Mouse (Mus musculus) kidney, adult 2 months (tissue): ENCODE measurements around the gene Lbx1. TPM values are rescaled to one million over a fixed set of nuclear protein-coding genes. Genes with fewer than 3 reads are reported as not detected.

Source experiments
- DNase-seq: peaks from one replicate; pipeline ENCODE4 v3.0.0; 2021
- H3K27ac ChIP-seq: fragments of 200-500 bp; 2 replicates; pipeline ENCODE4 v1.5.1; 2012; ENCODE audit warnings: low read depth, low read length, control low read depth, inconsistent platforms; ENCODE audit not compliant: insufficient read depth
- H3K27me3 ChIP-seq: fragments of 200-500 bp; replicated peaks from 2 replicates; pipeline ENCODE4 v1.6.1; 2012; ENCODE audit warnings: mild to moderate bottlenecking, moderate library complexity, low read length, inconsistent platforms; ENCODE audit not compliant: control insufficient read depth, insufficient read depth
- H3K36me3 ChIP-seq: fragments of 200-500 bp; 2 replicates; pipeline ENCODE4 v1.6.1; 2012; ENCODE audit warnings: mild to moderate bottlenecking, moderate library complexity, low read length, inconsistent platforms; ENCODE audit not compliant: control insufficient read depth, insufficient read depth
- H3K4me1 ChIP-seq: fragments of 200-500 bp; 2 replicates; pipeline ENCODE4 v1.6.1; 2011; ENCODE audit warnings: low read length; ENCODE audit not compliant: control insufficient read depth, insufficient read depth
- H3K4me3 ChIP-seq: fragments of 200-500 bp; 2 replicates; pipeline ENCODE4 v1.5.1; 2011; ENCODE audit warnings: mild to moderate bottlenecking, low read depth, low read length, control low read depth; ENCODE audit not compliant: insufficient read depth
- CTCF ChIP-seq: fragments of 200-500 bp; conservative IDR thresholded peaks from 2 replicates; pipeline ENCODE4 v1.5.1; 2011; ENCODE audit warnings: low read depth, mild to moderate bottlenecking, control low read depth, low read length, moderate library complexity, mixed read lengths; ENCODE audit not compliant: insufficient read depth, insufficient read length
- POLR2A ChIP-seq: fragments of 200-500 bp; IDR thresholded peaks from one replicate; pipeline ENCODE4 v1.6.1; 2011; ENCODE audit warnings: low read depth, low read length, control low read depth
- WGBS: fragments of 180-500 bp; shearing (Covaris S2); methylation state at CpG from one replicate; pipeline ENCODE4 v1.1.7; 2018; 5-methylcytosine and 5-hydroxymethylcytosine counted together
- polyA plus RNA-seq: library from polyadenylated mRNA; depleted of rRNA; stranded (reverse); fragments of >200 nt; gene quantifications from 2 replicates; pipeline ENCODE4 v1.2.3, GENCODE M21; 2012

Gene Lbx1
- polyA plus RNA-seq, 1 experiment: 0.06 TPM

GRCm38 (mm10) chr19:45223413-45224285, 12.0 kb downstream of the Lbx1 start:
- TF ChIP-seq POLR2A (no peak), CTCF (no peak)
- peaks cover 4% of the 10 kb centered on the region for H3K27me3 ChIP-seq
- no peak overlapping the region for H3K27ac ChIP-seq
- 5% methylated on average over 49 of the region's 49 CpGs for WGBS
- H3K4me3 ChIP-seq: no peak overlapping the region
- DNase-seq: no peak
- no peaks in the 10 kb centered on the region for H3K36me3 ChIP-seq
- no peaks in the 10 kb centered on the region for H3K4me1 ChIP-seq

- no peak overlapping the region for H3K27ac ChIP-seq
- H3K36me3 ChIP-seq: no peaks in the 10 kb centered on the region
- H3K4me1 ChIP-seq: no peaks in the 10 kb centered on the region
- H3K4me3 ChIP-seq: no peak overlapping the region
- TF ChIP-seq CTCF (no peak), POLR2A (no peak)
- H3K27me3 ChIP-seq: peaks cover 4% of the 10 kb centered on the region
- DNase-seq: no peak
- WGBS: 23% methylated on average over 17 of the region's 17 CpGs
Observed at GRCm38 (mm10) chr19:45222141-45222782, 13.3 kb downstream of the Lbx1 start.

GRCm38 (mm10) chr19:45221458-45221783, 14.2 kb downstream of the Lbx1 start:
- TF ChIP-seq CTCF (no peak), POLR2A (no peak)
- Histone ChIP-seq H3K27me3 (peaks cover 4% of the 10 kb centered on the region), H3K27ac (no peak overlapping the region)

GRCm38 (mm10) chr19:45220593-45221457, 14.8 kb downstream of the Lbx1 start:
- Histone ChIP-seq H3K4me3 (no peak overlapping the region), H3K27ac (no peak overlapping the region), H3K36me3 (no peaks in the 10 kb centered on the region), H3K27me3 (peaks cover 4% of the 10 kb centered on the region), H3K4me1 (no peaks in the 10 kb centered on the region)
- TF ChIP-seq POLR2A (no peak), CTCF (peak; percentile 96)
- 1% methylated on average over 29 of the region's 29 CpGs for WGBS
- peak; percentile 76 for DNase-seq

More at GRCm38 (mm10) chr19:45221458-45221783, 14.2 kb downstream of the Lbx1 start:
- WGBS: 3% methylated on average over 9 of the region's 9 CpGs
- Histone ChIP-seq H3K36me3 (no peaks in the 10 kb centered on the region), H3K4me3 (no peak overlapping the region), H3K4me1 (no peaks in the 10 kb centered on the region)
- DNase-seq: no peak

- 6% methylated on average over 9 of the region's 9 CpGs for WGBS
- DNase-seq: peak; percentile 52
- peak; percentile 63 for TF ChIP-seq CTCF
- no peak for TF ChIP-seq POLR2A
- Histone ChIP-seq H3K27me3 (no peaks in the 10 kb centered on the region), H3K27ac (no peak overlapping the region), H3K4me1 (no peaks in the 10 kb centered on the region), H3K36me3 (no peaks in the 10 kb centered on the region), H3K4me3 (no peak overlapping the region)
Observed at GRCm38 (mm10) chr19:45216240-45216639, 19.4 kb downstream of the Lbx1 start.

GRCm38 (mm10) chr19:45215431-45215830, 20.2 kb downstream of the Lbx1 start:
- H3K4me1 ChIP-seq: no peaks in the 10 kb centered on the region
- no peak for DNase-seq
- TF ChIP-seq CTCF (no peak), POLR2A (no peak)
- H3K4me3 ChIP-seq: no peak overlapping the region
- H3K27me3 ChIP-seq: no peaks in the 10 kb centered on the region
- WGBS: 63% methylated on average over 4 of the region's 4 CpGs
- no peaks in the 10 kb centered on the region for H3K36me3 ChIP-seq
- no peak overlapping the region for H3K27ac ChIP-seq
